Mouse (Mus musculus) bone marrow macrophage, adult 2 months (primary cell): ENCODE measurements around the gene Lgr4. TPM values are rescaled to one million over a fixed set of nuclear protein-coding genes. Genes with fewer than 3 reads are reported as not detected.

Experiments used
- H3K27ac ChIP-seq: 2 replicates; pipeline ENCODE4 v1.5.1; 2012; ENCODE audit warnings: low read depth, low read length; ENCODE audit not compliant: insufficient read depth
- H3K4me1 ChIP-seq: 2 replicates; pipeline ENCODE4 v1.6.1; 2012; ENCODE audit warnings: low read length; ENCODE audit not compliant: control insufficient read depth, insufficient read depth
- H3K4me3 ChIP-seq: 2 replicates; pipeline ENCODE4 v1.5.1; 2012; ENCODE audit warnings: mild to moderate bottlenecking, low read length, moderate library complexity; ENCODE audit not compliant: insufficient read depth
- CTCF ChIP-seq: IDR thresholded peaks from 2 replicates; pipeline ENCODE4 v1.5.1; 2012; ENCODE audit warnings: low read depth, mild to moderate bottlenecking, low read length, moderate library complexity
- POLR2A ChIP-seq: IDR thresholded peaks from 2 replicates; pipeline ENCODE4 v1.6.1; 2012; ENCODE audit warnings: mild to moderate bottlenecking, low read depth, low read length, borderline replicate concordance
- polyA plus RNA-seq: library from polyadenylated mRNA; stranded (reverse); fragments of >200 nt; gene quantifications from 2 replicates; pipeline ENCODE4 v1.2.4, GENCODE M21; 2012; ENCODE audit not compliant: missing spikeins, insufficient read depth, insufficient read length

The Lgr4 gene
- polyA plus RNA-seq, 1 experiment = 0.43 TPM

DNA sequence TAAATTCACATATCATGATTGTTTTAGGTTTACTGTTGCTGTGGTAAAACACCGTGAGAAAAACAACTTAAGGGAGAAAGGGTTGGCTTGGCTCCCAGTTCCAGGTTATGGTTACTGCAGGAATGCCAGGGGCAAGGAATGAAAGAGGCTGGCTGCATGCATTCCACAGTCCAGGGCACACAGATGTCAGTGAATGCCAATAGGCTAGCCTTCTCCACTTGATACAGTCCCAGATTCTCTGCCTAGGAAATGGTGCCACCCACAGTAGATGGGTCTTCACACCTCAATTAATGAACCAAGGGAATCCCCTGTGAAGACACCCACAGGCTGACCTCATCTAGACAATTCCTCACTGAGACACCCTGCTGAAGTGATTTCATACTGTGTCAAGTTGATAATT lies 87.2 kb downstream of the Lgr4 start:
- Histone ChIP-seq H3K4me3 (no peak overlapping the region), H3K4me1 (peaks cover 2% of the 10 kb centered on the region; the same call in 1 of the 2 replicates), H3K27ac (no peak overlapping the region)
- TF ChIP-seq CTCF (no peak), POLR2A (no peak)

DNA sequence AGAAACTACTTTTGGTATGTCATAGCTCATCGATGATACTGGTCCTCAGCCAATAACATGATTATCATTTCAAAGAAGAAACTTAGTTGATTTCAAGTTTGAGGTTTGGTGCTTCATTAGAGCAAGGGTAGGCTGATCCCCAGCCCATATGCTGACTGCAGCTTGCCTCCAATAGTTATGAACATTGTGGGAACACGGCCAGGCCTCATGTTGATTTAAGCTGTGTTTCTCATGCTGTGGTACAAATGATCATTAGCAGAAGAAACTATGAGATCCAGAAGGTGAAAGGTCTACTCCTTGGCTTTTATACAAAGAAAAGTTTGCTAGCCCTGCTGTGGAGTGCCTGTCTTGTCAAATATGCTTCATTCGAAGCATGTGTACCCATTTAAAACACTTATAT lies 87.7 kb downstream of the Lgr4 start:
- Histone ChIP-seq H3K27ac (no peak overlapping the region), H3K4me3 (no peak overlapping the region), H3K4me1 (peaks cover 2% of the 10 kb centered on the region; the same call in 1 of the 2 replicates)
- TF ChIP-seq POLR2A (no peak), CTCF (no peak)

GRCm38 (mm10) chr2:110005596-110006239 lies 88.3 kb downstream of the Lgr4 start:
- Histone ChIP-seq H3K27ac (no peak overlapping the region), H3K4me3 (no peak overlapping the region), H3K4me1 (peaks cover 2% of the 10 kb centered on the region; the same call in 1 of the 2 replicates)
- TF ChIP-seq POLR2A (no peak), CTCF (no peak)

DNA sequence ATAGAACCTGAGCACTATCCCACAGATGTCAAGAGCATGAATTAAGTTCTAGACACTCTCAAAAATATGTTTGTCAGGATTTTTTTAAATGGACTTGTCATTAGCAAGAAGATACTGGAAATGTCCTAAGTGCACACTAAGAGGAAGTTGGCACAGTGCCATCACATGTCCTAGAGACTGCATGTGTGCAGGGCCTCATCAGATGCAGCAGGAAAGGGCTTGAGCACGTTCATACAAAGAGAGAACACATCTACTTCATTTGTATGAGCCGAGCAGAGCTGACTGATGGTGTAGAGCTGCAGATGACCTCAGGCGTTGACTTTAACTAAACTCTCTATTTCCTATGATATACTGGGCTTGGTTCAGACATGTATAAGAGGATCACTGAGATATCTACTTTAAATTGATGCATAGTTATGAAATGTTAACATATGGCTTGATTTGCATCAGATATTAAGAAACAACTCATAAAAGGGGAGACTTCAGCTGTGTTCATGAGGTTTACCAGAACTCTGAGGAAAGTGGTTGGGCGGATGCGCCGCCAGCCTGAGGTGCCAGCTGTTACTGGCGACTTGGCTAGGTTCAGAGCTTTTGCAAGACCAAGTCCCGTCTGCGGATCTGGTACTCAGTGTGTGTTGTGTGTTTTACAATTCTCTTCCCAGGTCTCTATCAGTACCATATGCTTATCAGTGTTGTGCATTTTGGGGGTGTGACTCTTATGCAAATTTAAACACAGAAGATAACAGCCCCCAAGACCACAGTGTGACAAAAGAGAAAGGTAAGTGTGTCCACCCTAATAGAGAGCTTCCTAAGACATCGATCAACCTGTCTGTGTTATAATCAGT lies 90.2 kb downstream of the Lgr4 start:
- H3K27ac ChIP-seq = no peak overlapping the region
- TF ChIP-seq POLR2A (no peak), CTCF (no peak)
- H3K4me3 ChIP-seq = no peak overlapping the region
- peaks cover 2% of the 10 kb centered on the region; the same call in 1 of the 2 replicates for H3K4me1 ChIP-seq

DNA sequence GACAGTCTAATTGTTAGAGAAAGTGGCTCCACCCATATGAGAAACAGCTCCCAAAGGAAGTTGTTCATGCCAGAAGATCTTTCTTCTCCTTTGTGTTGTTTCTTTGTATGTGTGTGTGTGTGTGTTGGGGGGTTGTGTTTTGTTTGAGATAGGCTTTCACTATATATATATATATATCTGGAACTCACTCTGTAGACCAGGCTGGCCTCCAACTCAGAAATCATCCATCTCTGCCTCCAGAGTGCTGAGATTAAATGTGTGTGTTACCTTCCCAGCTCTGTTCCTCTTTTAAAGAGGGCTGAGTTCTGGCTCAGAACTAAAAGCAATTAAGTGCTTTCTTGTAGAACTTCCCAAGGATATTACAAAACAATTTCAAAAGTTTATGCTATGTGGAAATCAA lies 92.0 kb downstream of the Lgr4 start:
- peaks cover 2% of the 10 kb centered on the region; the same call in 1 of the 2 replicates for H3K4me1 ChIP-seq

DNA sequence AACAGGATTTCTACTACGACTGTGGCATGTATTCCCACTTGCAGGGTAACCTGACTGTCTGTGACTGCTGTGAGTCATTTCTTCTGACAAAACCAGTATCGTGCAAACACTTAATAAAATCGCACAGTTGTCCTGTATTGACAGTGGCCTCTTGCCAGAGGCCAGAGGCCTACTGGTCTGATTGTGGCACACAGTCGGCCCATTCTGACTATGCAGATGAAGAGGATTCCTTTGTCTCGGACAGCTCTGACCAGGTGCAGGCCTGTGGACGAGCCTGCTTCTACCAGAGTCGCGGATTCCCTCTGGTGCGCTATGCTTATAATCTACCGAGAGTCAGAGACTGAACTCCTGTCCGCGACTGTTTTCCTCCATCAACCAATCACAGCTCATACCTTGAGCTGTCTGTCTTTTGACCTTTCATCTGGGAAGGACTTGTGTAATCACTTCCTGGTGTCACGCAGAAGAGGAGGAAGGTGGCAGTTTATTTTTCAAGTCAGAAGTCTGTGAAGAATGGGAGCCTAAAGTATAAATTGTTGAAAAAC lies 94.8 kb downstream of the Lgr4 start:
- TF ChIP-seq CTCF (no peak), POLR2A (no peak)
- H3K4me3 ChIP-seq = no peak overlapping the region
- H3K4me1 ChIP-seq = peaks cover 2% of the 10 kb centered on the region; the same call in 1 of the 2 replicates
- H3K27ac ChIP-seq = no peak overlapping the region

More for the DNA sequence above, 92.0 kb downstream of the Lgr4 start:
- TF ChIP-seq CTCF (no peak), POLR2A (no peak)
- Histone ChIP-seq H3K4me3 (no peak overlapping the region), H3K27ac (no peak overlapping the region)

- H3K27ac ChIP-seq = no peak overlapping the region
- H3K4me1 ChIP-seq = peaks cover 8% of the 10 kb centered on the region
- peak overlapping the region; percentile 92 for H3K4me3 ChIP-seq
- no peak for TF ChIP-seq CTCF
- TF ChIP-seq POLR2A = no peak
Measured at GRCm38 (mm10) chr2:110017087-110017486, 99.6 kb downstream of the Lgr4 start.

DNA sequence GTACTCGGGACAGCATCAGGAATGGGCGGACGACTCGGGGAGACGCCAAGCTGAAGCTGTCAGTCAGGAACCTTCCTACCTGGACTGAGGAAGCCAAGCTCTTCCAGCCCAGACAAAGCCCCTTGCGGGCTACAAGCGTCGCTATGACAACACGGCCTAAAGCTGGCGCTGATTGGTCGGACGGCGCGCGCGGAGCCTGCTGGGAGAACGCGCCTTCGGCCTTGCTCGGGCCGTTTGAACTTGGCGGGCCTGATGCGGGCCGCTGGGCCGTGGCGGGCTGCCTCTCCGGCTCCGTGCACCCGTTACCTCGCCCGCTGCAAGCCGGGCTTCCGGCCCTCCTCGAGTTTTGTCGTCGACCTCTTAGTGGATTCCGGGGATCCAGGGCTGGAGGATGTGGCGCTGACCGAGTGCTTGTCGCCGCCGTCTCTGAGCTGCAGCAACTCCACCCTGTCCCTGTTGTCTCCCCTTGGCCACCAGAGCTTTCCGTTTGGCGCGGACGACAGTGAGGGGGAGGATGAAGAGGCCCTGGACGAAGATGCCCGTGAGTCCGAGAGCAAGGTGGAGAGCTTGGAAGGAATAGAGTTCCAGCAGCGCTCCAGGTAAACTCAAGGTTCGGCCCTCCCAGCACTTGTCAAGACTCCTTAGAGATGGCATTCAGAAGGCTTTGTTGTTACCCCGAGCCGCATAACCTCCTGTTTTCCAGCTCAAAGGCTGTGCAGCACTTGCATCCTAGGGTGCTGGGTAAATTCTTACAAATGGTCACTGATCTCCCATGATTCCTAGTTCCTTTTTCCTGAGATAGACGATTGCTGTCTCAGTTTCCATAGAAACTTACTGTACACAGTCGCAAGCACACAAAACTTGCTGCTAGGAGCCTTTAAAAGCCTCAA lies 100.4 kb downstream of the Lgr4 start, which contains the start of gene Ccdc34:
Ccdc34 (plus strand) TSS at position 202 of the 890 bp plus-strand sequence.
- H3K4me1 ChIP-seq = peaks cover 8% of the 10 kb centered on the region
- peak within 1 kb of the TSS; percentile 30 for H3K27ac ChIP-seq
- TF ChIP-seq POLR2A (no peak), CTCF (no peak)
- H3K4me3 ChIP-seq = peak within 1 kb of the TSS; percentile 92

GRCm38 (mm10) chr2:110019656-110020055 lies 102.2 kb downstream of the Lgr4 start:
- TF ChIP-seq CTCF (no peak), POLR2A (no peak)
- no peak overlapping the region for H3K27ac ChIP-seq
- peaks cover 8% of the 10 kb centered on the region for H3K4me1 ChIP-seq
- no peak overlapping the region for H3K4me3 ChIP-seq
